Mouse (Mus musculus) brain, embryonic 14.5 days (tissue): Measurements from ENCODE around the gene Casc3.

Experiments used
- CTCF ChIP-seq: fragments of 200-500 bp; IDR thresholded peaks from 2 replicates; pipeline ENCODE4 v1.5.1; 2012; ENCODE audit warnings: inconsistent platforms, mild to moderate bottlenecking, moderate library complexity, borderline replicate concordance; ENCODE audit not compliant: insufficient read depth, insufficient read length; ENCODE audit errors: extremely low read depth
- POLR2A ChIP-seq: fragments of 200-500 bp; IDR thresholded peaks from 2 replicates; pipeline ENCODE4 v1.6.1; 2012; ENCODE audit warnings: mild to moderate bottlenecking, inconsistent platforms, borderline replicate concordance; ENCODE audit not compliant: poor library complexity, insufficient read depth, insufficient read length, severe bottlenecking; ENCODE audit errors: extremely low read depth

- no peak for TF ChIP-seq POLR2A
- TF ChIP-seq CTCF = no peak
Measured at GRCm38 (mm10) chr11:98790631-98791205, 14.0 kb upstream of the Casc3 start.
